8 mouse cellular contexts compared by ENCODE assay signal in genomic region chr11:98781851-98782512, GRCm38 (mm10). TPM values are rescaled to one million over a fixed set of nuclear protein-coding genes. Genes with fewer than 3 reads are reported as not detected.
DNase-seq lines count a peak whose midpoint lies in the region; ATAC-seq and TF ChIP-seq lines count a peak whose summit lies in the region.

No protein-coding gene starts in this region.

- H3K36me3 ChIP-seq in megakaryocyte, embryonic 14.5 days (replicated peaks; ENCODE audit: low read length) = peaks cover 2% of the 10 kb centered on the region
- H3K36me3 ChIP-seq in forebrain, embryonic 11.5 days (ENCODE audit: control insufficient read depth, insufficient read depth, low read length) = no peaks in the 10 kb centered on the region
- H3K36me3 ChIP-seq in heart, postnatal 0 days (replicated peaks; ENCODE audit: control insufficient read depth, insufficient read depth, low read length) = no peaks in the 10 kb centered on the region
- H3K36me3 ChIP-seq in stomach, embryonic 16.5 days (ENCODE audit: control insufficient read depth, insufficient read depth, low read length) = no peaks in the 10 kb centered on the region

- H3K4me2 ChIP-seq in forebrain, embryonic 11.5 days (ENCODE audit: low read depth, low read length, severe bottlenecking) = peak overlapping the region; percentile 21; the same call in 1 of the 2 replicates
- H3K4me2 ChIP-seq in heart, postnatal 0 days (ENCODE audit: low read depth, low read length) = no peak overlapping the region
- H3K4me2 ChIP-seq in stomach, embryonic 16.5 days (ENCODE audit: low read depth, low read length) = peak overlapping the region; percentile 58; the same call in 1 of the 2 replicates

- 17% methylated on average over 12 of the region's 14 CpGs for WGBS in forebrain, embryonic 11.5 days
- 29% methylated on average over 12 of the region's 14 CpGs for WGBS in heart, postnatal 0 days
- 15% methylated on average over 14 of the region's 14 CpGs for WGBS in stomach, embryonic 16.5 days

- DNase-seq in forebrain, embryonic 11.5 days (ENCODE audit: low spot score) = no peak
- DNase-seq in heart, postnatal 0 days (ENCODE audit: low spot score) = no peak
- peak; percentile 63 to 79 for DNase-seq in kidney, postnatal 25 days
- DNase-seq in lung, postnatal 36 days = peak; percentile 82
- no peak for DNase-seq in T-cell, adult 2 months (ENCODE audit: low spot score)

- peak overlapping the region; percentile 72 for H3K4me3 ChIP-seq in megakaryocyte, embryonic 14.5 days (replicated peaks)
- H3K4me3 ChIP-seq in forebrain, embryonic 11.5 days (ENCODE audit: low read depth, low read length) = no peak overlapping the region
- no peak overlapping the region for H3K4me3 ChIP-seq in heart, postnatal 0 days (ENCODE audit: low read depth, low read length)
- H3K4me3 ChIP-seq in stomach, embryonic 16.5 days (replicated peaks; ENCODE audit: low read length) = no peak overlapping the region

- H3K27me3 ChIP-seq in megakaryocyte, embryonic 14.5 days (replicated peaks) = no peaks in the 10 kb centered on the region
- no peaks in the 10 kb centered on the region for H3K27me3 ChIP-seq in forebrain, embryonic 11.5 days (ENCODE audit: control insufficient read depth, insufficient read depth, low read length)
- no peaks in the 10 kb centered on the region for H3K27me3 ChIP-seq in heart, postnatal 0 days (ENCODE audit: control insufficient read depth, insufficient read depth, low read length)
- H3K27me3 ChIP-seq in stomach, embryonic 16.5 days (ENCODE audit: control insufficient read depth, insufficient read depth, low read length) = no peaks in the 10 kb centered on the region

- no peak for TF ChIP-seq CTCF in heart, postnatal 0 days (IDR thresholded peaks at IDR 0.05; ENCODE audit: low read depth)

- peak overlapping the region; percentile 24; the same call in 1 of the 2 replicates for H3K9ac ChIP-seq in forebrain, embryonic 11.5 days (ENCODE audit: low read length)
- H3K9ac ChIP-seq in heart, postnatal 0 days (replicated peaks; ENCODE audit: low read depth, low read length) = no peak overlapping the region
- peak overlapping the region; percentile 75; the same call in 1 of the 2 replicates for H3K9ac ChIP-seq in stomach, embryonic 16.5 days (ENCODE audit: low read length)

- no peak for TF ChIP-seq EP300 in heart, postnatal 0 days (IDR thresholded peaks at IDR 0.05; ENCODE audit: low read depth)

- H3K27ac ChIP-seq in forebrain, embryonic 11.5 days (ENCODE audit: low read depth, low read length) = peak overlapping the region; percentile 68; the same call in 1 of the 2 replicates
- H3K27ac ChIP-seq in heart, postnatal 0 days (ENCODE audit: low read depth) = peak overlapping the region; percentile 99; the same call in 1 of the 2 replicates
- peak overlapping the region; percentile 97 for H3K27ac ChIP-seq in stomach, embryonic 16.5 days (ENCODE audit: low read length)

- H3K9me3 ChIP-seq in megakaryocyte, embryonic 14.5 days = no peaks in the 10 kb centered on the region
- no peaks in the 10 kb centered on the region for H3K9me3 ChIP-seq in forebrain, embryonic 11.5 days (ENCODE audit: control insufficient read depth, low read length)
- no peaks in the 10 kb centered on the region for H3K9me3 ChIP-seq in heart, postnatal 0 days (replicated peaks; ENCODE audit: control insufficient read depth, low read length)
- no peaks in the 10 kb centered on the region for H3K9me3 ChIP-seq in stomach, embryonic 16.5 days (replicated peaks; ENCODE audit: control insufficient read depth, low read length)

- no peak for ATAC-seq in megakaryocyte, adult 5-6 weeks (ENCODE audit: poor library complexity, severe bottlenecking)
- ATAC-seq in forebrain, embryonic 11.5 days (replicated peaks; ENCODE audit: low FRiP score) = no peak
- no peak for ATAC-seq in heart, postnatal 0 days (ENCODE audit: insufficient read depth, low read depth)
- ATAC-seq in stomach, embryonic 16.5 days (ENCODE audit: insufficient read depth, low FRiP score) = peak; percentile 15; the same call in 1 of the 2 replicates

- H3K4me1 ChIP-seq in megakaryocyte, embryonic 14.5 days = peaks cover 86% of the 10 kb centered on the region
- H3K4me1 ChIP-seq in forebrain, embryonic 11.5 days (replicated peaks; ENCODE audit: control insufficient read depth, insufficient read depth, low read length) = peaks cover 33% of the 10 kb centered on the region
- peaks cover 57% of the 10 kb centered on the region for H3K4me1 ChIP-seq in heart, postnatal 0 days (ENCODE audit: control insufficient read depth, insufficient read depth)
- H3K4me1 ChIP-seq in stomach, embryonic 16.5 days (ENCODE audit: control insufficient read depth, insufficient read depth, low read length) = peaks cover 57% of the 10 kb centered on the region

RNA-seq across cellular contexts. Expression of gene Nr1d1, which starts 6.8 kb away (rescaled TPM):
- 5.6 and 22.1 TPM in 2 replicates for polyA plus RNA-seq in megakaryocyte, embryonic 14.5 days (2012; ENCODE audit: insufficient read depth, low replicate concordance)
- total RNA-seq in megakaryocyte, adult 5-6 weeks (2015) = 0.11 and 0.25 TPM in 2 replicates
- 0.12 and 0.37 TPM in 2 replicates for total RNA-seq in megakaryocyte, adult 5-6 weeks (2017)
- polyA plus RNA-seq in forebrain, embryonic 11.5 days (2014; fragmentation: Nextera tagmentation; extraction: Ambion mirVana) = 1.0 and 1.6 TPM in 2 replicates
- total RNA-seq in heart, postnatal 0 days (2014; rRNA removed; ENCODE audit: low replicate concordance) = 21.0 and 24.3 TPM in 2 replicates
- 10.2 and 10.7 TPM in 2 replicates for polyA plus RNA-seq in heart, postnatal 0 days (2015; fragmentation: Nextera tagmentation; extraction: Ambion mirVana)
- 2.6 and 4.1 TPM in 2 replicates for polyA plus RNA-seq in stomach, embryonic 16.5 days (2015; fragmentation: Nextera tagmentation; extraction: Ambion mirVana)

RNA-seq across cellular contexts. Expression of gene Msl1, which starts 13.3 kb away (rescaled TPM):
- 30.0 and 46.8 TPM in 2 replicates for polyA plus RNA-seq in megakaryocyte, embryonic 14.5 days (2012; ENCODE audit: insufficient read depth, low replicate concordance)
- 73.7 and 74.9 TPM in 2 replicates for total RNA-seq in megakaryocyte, adult 5-6 weeks (2015)
- total RNA-seq in megakaryocyte, adult 5-6 weeks (2017) = 111 and 119 TPM in 2 replicates
- polyA plus RNA-seq in forebrain, embryonic 11.5 days (2014; fragmentation: Nextera tagmentation; extraction: Ambion mirVana) = 24.0 and 28.4 TPM in 2 replicates
- total RNA-seq in heart, postnatal 0 days (2014; rRNA removed; ENCODE audit: low replicate concordance) = 47.4 and 54.6 TPM in 2 replicates
- polyA plus RNA-seq in heart, postnatal 0 days (2015; fragmentation: Nextera tagmentation; extraction: Ambion mirVana) = 11.3 and 12.6 TPM in 2 replicates
- 18.0 and 18.4 TPM in 2 replicates for polyA plus RNA-seq in stomach, embryonic 16.5 days (2015; fragmentation: Nextera tagmentation; extraction: Ambion mirVana)

RNA-seq across cellular contexts. Expression of gene Casc3, which starts 22.7 kb away (rescaled TPM):
- 10.6 and 13.2 TPM in 2 replicates for polyA plus RNA-seq in megakaryocyte, embryonic 14.5 days (2012; ENCODE audit: insufficient read depth, low replicate concordance)
- 35.6 and 39.9 TPM in 2 replicates for total RNA-seq in megakaryocyte, adult 5-6 weeks (2015)
- total RNA-seq in megakaryocyte, adult 5-6 weeks (2017) = 32.1 and 33.2 TPM in 2 replicates
- polyA plus RNA-seq in forebrain, embryonic 11.5 days (2014; fragmentation: Nextera tagmentation; extraction: Ambion mirVana) = 59.9 and 63.2 TPM in 2 replicates
- total RNA-seq in heart, postnatal 0 days (2014; rRNA removed; ENCODE audit: low replicate concordance) = 6.8 and 9.7 TPM in 2 replicates
- 11.6 and 11.9 TPM in 2 replicates for polyA plus RNA-seq in heart, postnatal 0 days (2015; fragmentation: Nextera tagmentation; extraction: Ambion mirVana)
- polyA plus RNA-seq in stomach, embryonic 16.5 days (2015; fragmentation: Nextera tagmentation; extraction: Ambion mirVana) = 25.1 and 26.3 TPM in 2 replicates

RNA-seq across cellular contexts. Expression of gene Thra, which starts 41.5 kb away (rescaled TPM):
- 37.6 and 38.9 TPM in 2 replicates for polyA plus RNA-seq in megakaryocyte, embryonic 14.5 days (2012; ENCODE audit: insufficient read depth, low replicate concordance)
- 10.0 and 11.6 TPM in 2 replicates for total RNA-seq in megakaryocyte, adult 5-6 weeks (2015)
- 8.0 and 9.0 TPM in 2 replicates for total RNA-seq in megakaryocyte, adult 5-6 weeks (2017)
- 35.9 and 36.9 TPM in 2 replicates for polyA plus RNA-seq in forebrain, embryonic 11.5 days (2014; fragmentation: Nextera tagmentation; extraction: Ambion mirVana)
- total RNA-seq in heart, postnatal 0 days (2014; rRNA removed; ENCODE audit: low replicate concordance) = 188 and 234 TPM in 2 replicates
- 40.8 and 44.0 TPM in 2 replicates for polyA plus RNA-seq in heart, postnatal 0 days (2015; fragmentation: Nextera tagmentation; extraction: Ambion mirVana)
- polyA plus RNA-seq in stomach, embryonic 16.5 days (2015; fragmentation: Nextera tagmentation; extraction: Ambion mirVana) = 32.9 and 37.8 TPM in 2 replicates

RNA-seq across cellular contexts. Expression of gene Med24, which starts 52.7 kb away (rescaled TPM):
- 40.2 and 55.7 TPM in 2 replicates for polyA plus RNA-seq in megakaryocyte, embryonic 14.5 days (2012; ENCODE audit: insufficient read depth, low replicate concordance)
- 17.9 and 21.5 TPM in 2 replicates for total RNA-seq in megakaryocyte, adult 5-6 weeks (2015)
- 22.6 and 31.3 TPM in 2 replicates for total RNA-seq in megakaryocyte, adult 5-6 weeks (2017)
- 75.9 and 76.6 TPM in 2 replicates for polyA plus RNA-seq in forebrain, embryonic 11.5 days (2014; fragmentation: Nextera tagmentation; extraction: Ambion mirVana)
- total RNA-seq in heart, postnatal 0 days (2014; rRNA removed; ENCODE audit: low replicate concordance) = 39.9 and 48.0 TPM in 2 replicates
- polyA plus RNA-seq in heart, postnatal 0 days (2015; fragmentation: Nextera tagmentation; extraction: Ambion mirVana) = 21.9 and 23.3 TPM in 2 replicates
- polyA plus RNA-seq in stomach, embryonic 16.5 days (2015; fragmentation: Nextera tagmentation; extraction: Ambion mirVana) = 42.2 and 44.2 TPM in 2 replicates

Comparison
In these comparisons a context has a peak if more than half of its experiments do, and no peak if none do; other contexts are left out.
1. DNase-seq: peak in kidney, postnatal 25 days (2 of 2) and lung, postnatal 36 days (single experiment); none in forebrain, embryonic 11.5 days (single experiment), heart, postnatal 0 days (single experiment) and T-cell, adult 2 months (single experiment).
2. Peak in every context shown above with its lines, with median percentiles within 50 percentile points of each other: H3K27ac ChIP-seq.